Mouse (Mus musculus): ENCODE measurements around the gene Gm17617. TPM values are rescaled to one million over a fixed set of nuclear protein-coding genes. Genes with fewer than 3 reads are reported as not detected.
A peak's percentile ranks its signal among the peaks of the same experiment; 100 is the strongest.
"Not testable (repeated sequence)": the region's sequence is repeated elsewhere in the genome, so short reads cannot be mapped to it uniquely, and the experiment has no call there.

Gene Gm17617
- total RNA-seq, 2 experiments from 2014 or later, result not detected

- ATAC-seq (replicated peaks; ENCODE audit: low FRiP score, low TSS enrichment, poor library complexity, severe bottlenecking), result no peak
Measured at GRCm38 (mm10) chr13:55152621-55153415, 19.5 kb upstream of the Gm17617 start, which contains the start of gene Fgfr4. Fgfr4 (plus strand) TSS chr13:55152640.

GRCm38 (mm10) chr13:55140271-55140670 lies 6.9 kb upstream of the Gm17617 start:
- no peak for ATAC-seq (replicated peaks; ENCODE audit: low FRiP score, low TSS enrichment, poor library complexity, severe bottlenecking)

GRCm38 (mm10) chr13:55135382-55135781 lies 2.0 kb upstream of the Gm17617 start:
- ATAC-seq (replicated peaks; ENCODE audit: low FRiP score, low TSS enrichment, poor library complexity, severe bottlenecking), result peak; percentile 98

GRCm38 (mm10) chr13:55124903-55125302 lies 8.4 kb downstream of the Gm17617 start:
- no peak for ATAC-seq (replicated peaks; ENCODE audit: low FRiP score, low TSS enrichment, poor library complexity, severe bottlenecking)

GRCm38 (mm10) chr13:55114375-55114774 lies 19.0 kb downstream of the Gm17617 start:
- no peak for ATAC-seq (replicated peaks; ENCODE audit: low FRiP score, low TSS enrichment, poor library complexity, severe bottlenecking)

- ATAC-seq (replicated peaks; ENCODE audit: low FRiP score, low TSS enrichment, poor library complexity, severe bottlenecking), result no peak
Measured at GRCm38 (mm10) chr13:55107694-55108093, 25.7 kb downstream of the Gm17617 start.

GRCm38 (mm10) chr13:55107116-55107515 lies 26.2 kb downstream of the Gm17617 start:
- ATAC-seq (replicated peaks; ENCODE audit: low FRiP score, low TSS enrichment, poor library complexity, severe bottlenecking), result no peak

GRCm38 (mm10) chr13:55105953-55106691 lies 27.2 kb downstream of the Gm17617 start:
- peak; percentile 33; the same call in 1 of the 2 replicates for ATAC-seq (replicated peaks; ENCODE audit: low FRiP score, low TSS enrichment, poor library complexity, severe bottlenecking)

- ATAC-seq (replicated peaks; ENCODE audit: low FRiP score, low TSS enrichment, poor library complexity, severe bottlenecking), result peak; percentile 89
Measured at GRCm38 (mm10) chr13:55105045-55105952, 28.0 kb downstream of the Gm17617 start, which contains the start of gene Zfp346. Zfp346 (plus strand) TSS chr13:55105311.

GRCm38 (mm10) chr13:55103351-55103750 lies 30.0 kb downstream of the Gm17617 start:
- ATAC-seq (replicated peaks; ENCODE audit: low FRiP score, low TSS enrichment, poor library complexity, severe bottlenecking), result no peak

GRCm38 (mm10) chr13:55102366-55102765 lies 31.0 kb downstream of the Gm17617 start:
- no peak for ATAC-seq (replicated peaks; ENCODE audit: low FRiP score, low TSS enrichment, poor library complexity, severe bottlenecking)

GRCm38 (mm10) chr13:55101627-55102026 lies 31.7 kb downstream of the Gm17617 start:
- no peak for ATAC-seq (replicated peaks; ENCODE audit: low FRiP score, low TSS enrichment, poor library complexity, severe bottlenecking)

- peak; percentile 71 for ATAC-seq (replicated peaks; ENCODE audit: low FRiP score, low TSS enrichment, poor library complexity, severe bottlenecking)
Measured at GRCm38 (mm10) chr13:55099726-55100478, 33.4 kb downstream of the Gm17617 start, which contains the start of gene Uimc1. Uimc1 (minus strand) TSS chr13:55100300.

GRCm38 (mm10) chr13:55099066-55099725 lies 34.2 kb downstream of the Gm17617 start:
- ATAC-seq (replicated peaks; ENCODE audit: low FRiP score, low TSS enrichment, poor library complexity, severe bottlenecking), result peak; percentile 49

GRCm38 (mm10) chr13:55097841-55098240 lies 35.5 kb downstream of the Gm17617 start:
- ATAC-seq (replicated peaks; ENCODE audit: low FRiP score, low TSS enrichment, poor library complexity, severe bottlenecking), result not testable (repeated sequence)

GRCm38 (mm10) chr13:55092588-55092987 lies 40.8 kb downstream of the Gm17617 start:
- ATAC-seq (replicated peaks; ENCODE audit: low FRiP score, low TSS enrichment, poor library complexity, severe bottlenecking), result no peak

Data from megakaryocyte-erythroid progenitor cell, adult 5-6 weeks (primary cell).